18 mouse cellular contexts compared by ENCODE assay signal in genomic region chr2:91602389-91602788, GRCm38 (mm10). TPM values are rescaled to one million over a fixed set of nuclear protein-coding genes. Genes with fewer than 3 reads are reported as not detected.
DNase-seq lines count a peak whose midpoint lies in the region; ATAC-seq and TF ChIP-seq lines count a peak whose summit lies in the region.
"Had no signal": no experiment of that assay in that cellular context is flagged by ENCODE, and none has a peak within 500 bp of the region (broad histone marks: within the 10 kb centered on the region; RNA-seq: fewer than 3 reads in every experiment).

No protein-coding gene starts in this region.

- ATAC-seq in intestine, postnatal 0 days: no peak
- ATAC-seq in intestine, embryonic 16.5 days: no peak
- no peak for ATAC-seq in midbrain, postnatal 0 days (ENCODE audit: low FRiP score)
- no peak for ATAC-seq in midbrain, embryonic 13.5 days
- no peak for ATAC-seq in kidney, embryonic 15.5 days (replicated peaks; ENCODE audit: low FRiP score)
- ATAC-seq: forebrain, embryonic 16.5 days had no signal

- H3K36me3 ChIP-seq in intestine, postnatal 0 days (ENCODE audit: control insufficient read depth, insufficient read depth): peaks cover 66% of the 10 kb centered on the region
- peaks cover 16% of the 10 kb centered on the region for H3K36me3 ChIP-seq in intestine, embryonic 16.5 days (ENCODE audit: control insufficient read depth, insufficient read depth, low read length)
- peaks cover 55% of the 10 kb centered on the region for H3K36me3 ChIP-seq in midbrain, postnatal 0 days (ENCODE audit: insufficient read depth, low read length)
- H3K36me3 ChIP-seq in midbrain, embryonic 13.5 days: peaks cover 80% of the 10 kb centered on the region
- peaks cover 92% of the 10 kb centered on the region for H3K36me3 ChIP-seq in kidney, embryonic 15.5 days

- no peak overlapping the region for H3K4me2 ChIP-seq in intestine, postnatal 0 days (replicated peaks; ENCODE audit: low read depth)
- H3K4me2 ChIP-seq in intestine, embryonic 16.5 days (ENCODE audit: low read depth, low read length): no peak overlapping the region
- no peak overlapping the region for H3K4me2 ChIP-seq in midbrain, postnatal 0 days (ENCODE audit: low read depth, low read length, poor library complexity, severe bottlenecking)
- no peak overlapping the region for H3K4me2 ChIP-seq in midbrain, embryonic 13.5 days (replicated peaks)
- H3K4me2 ChIP-seq in kidney, embryonic 15.5 days: no peak overlapping the region
- H3K4me2 ChIP-seq: embryonic facial prominence, embryonic 13.5 days had no signal

- DNase-seq in midbrain, postnatal 0 days (ENCODE audit: low spot score): no peak
- DNase-seq in MEL-GATA-1-ER (ENCODE audit: extremely low read depth, low read depth): peak; percentile 8
- DNase-seq in induced T-regulatory cell, adult 2 months (ENCODE audit: low read depth): peak; percentile 41
- DNase-seq in urinary bladder, postnatal 4 days (ENCODE audit: low spot score in 2 of 2): no peak
- DNase-seq: adrenal gland, postnatal 25 days; cerebellum, adult 8-10 months; heart, adult 18-20 months; kidney, postnatal 36 days; thymus, postnatal 4 days had no signal

- H3K4me3 ChIP-seq in intestine, postnatal 0 days (ENCODE audit: low read depth, low read length): no peak overlapping the region
- no peak overlapping the region for H3K4me3 ChIP-seq in intestine, embryonic 16.5 days (ENCODE audit: low read length)
- no peak overlapping the region for H3K4me3 ChIP-seq in midbrain, postnatal 0 days (ENCODE audit: low read depth, low read length)
- H3K4me3 ChIP-seq in midbrain, embryonic 13.5 days (replicated peaks): no peak overlapping the region
- H3K4me3 ChIP-seq in kidney, embryonic 15.5 days (replicated peaks): no peak overlapping the region
- H3K4me3 ChIP-seq: embryonic facial prominence, embryonic 13.5 days; hindbrain, embryonic 10.5 days; myocyte had no signal

- peak; percentile 56 for TF ChIP-seq CTCF in intestine, postnatal 0 days (IDR thresholded peaks at IDR 0.05; ENCODE audit: low read depth)
- TF ChIP-seq CTCF in midbrain, postnatal 0 days (IDR thresholded peaks at IDR 0.05): peak; percentile 52

- no peak overlapping the region for H3K9ac ChIP-seq in intestine, postnatal 0 days (ENCODE audit: low read depth, low read length)
- no peak overlapping the region for H3K9ac ChIP-seq in intestine, embryonic 16.5 days (ENCODE audit: low read depth, low read length)
- H3K9ac ChIP-seq in midbrain, postnatal 0 days (replicated peaks; ENCODE audit: low read length, poor library complexity, severe bottlenecking): no peak overlapping the region
- H3K9ac ChIP-seq in midbrain, embryonic 13.5 days (replicated peaks): no peak overlapping the region
- H3K9ac ChIP-seq in kidney, embryonic 15.5 days: no peak overlapping the region
- H3K9ac ChIP-seq: embryonic facial prominence, embryonic 13.5 days had no signal

- no peaks in the 10 kb centered on the region for H3K4me1 ChIP-seq in intestine, postnatal 0 days (replicated peaks; ENCODE audit: control insufficient read depth, insufficient read depth, low read length)
- no peaks in the 10 kb centered on the region for H3K4me1 ChIP-seq in intestine, embryonic 16.5 days (ENCODE audit: control insufficient read depth, insufficient read depth, low read length)
- H3K4me1 ChIP-seq in midbrain, postnatal 0 days (ENCODE audit: insufficient read depth, low read length): no peaks in the 10 kb centered on the region
- H3K4me1 ChIP-seq in midbrain, embryonic 13.5 days (replicated peaks): no peaks in the 10 kb centered on the region
- H3K4me1 ChIP-seq in kidney, embryonic 15.5 days: no peaks in the 10 kb centered on the region
- H3K4me1 ChIP-seq: embryonic facial prominence, embryonic 13.5 days; hindbrain, embryonic 10.5 days had no signal

- H3K27me3 ChIP-seq in intestine, postnatal 0 days (replicated peaks; ENCODE audit: control insufficient read depth, insufficient read depth, low read length): no peaks in the 10 kb centered on the region
- no peaks in the 10 kb centered on the region for H3K27me3 ChIP-seq in intestine, embryonic 16.5 days (replicated peaks; ENCODE audit: control insufficient read depth, insufficient read depth, low read length)
- no peaks in the 10 kb centered on the region for H3K27me3 ChIP-seq in midbrain, postnatal 0 days (ENCODE audit: insufficient read depth, low read length)
- no peaks in the 10 kb centered on the region for H3K27me3 ChIP-seq in midbrain, embryonic 13.5 days
- no peaks in the 10 kb centered on the region for H3K27me3 ChIP-seq in kidney, embryonic 15.5 days
- H3K27me3 ChIP-seq: embryonic facial prominence, embryonic 13.5 days had no signal

- WGBS in intestine, postnatal 0 days: 84% methylated on average over 4 of the region's 4 CpGs
- WGBS in intestine, embryonic 16.5 days: 89% methylated on average over 4 of the region's 4 CpGs
- 93% methylated on average over 4 of the region's 4 CpGs for WGBS in midbrain, postnatal 0 days
- WGBS in midbrain, embryonic 13.5 days: 94% methylated on average over 4 of the region's 4 CpGs
- WGBS in kidney, embryonic 15.5 days: 89% methylated on average over 4 of the region's 4 CpGs

- H3K27ac ChIP-seq in intestine, postnatal 0 days (ENCODE audit: low read depth, low read length): no peak overlapping the region
- no peak overlapping the region for H3K27ac ChIP-seq in intestine, embryonic 16.5 days (ENCODE audit: low read length)
- H3K27ac ChIP-seq in midbrain, postnatal 0 days (ENCODE audit: low read depth, low read length): no peak overlapping the region
- H3K27ac ChIP-seq in midbrain, embryonic 13.5 days: no peak overlapping the region
- no peak overlapping the region for H3K27ac ChIP-seq in kidney, embryonic 15.5 days
- H3K27ac ChIP-seq: embryonic facial prominence, embryonic 13.5 days; hindbrain, embryonic 10.5 days; macrophage had no signal

- no peaks in the 10 kb centered on the region for H3K9me3 ChIP-seq in intestine, postnatal 0 days (ENCODE audit: control insufficient read depth)
- no peaks in the 10 kb centered on the region for H3K9me3 ChIP-seq in intestine, embryonic 16.5 days (ENCODE audit: control insufficient read depth, low read length)
- no peaks in the 10 kb centered on the region for H3K9me3 ChIP-seq in midbrain, postnatal 0 days (ENCODE audit: low read length)
- H3K9me3 ChIP-seq in midbrain, embryonic 13.5 days: no peaks in the 10 kb centered on the region
- no peaks in the 10 kb centered on the region for H3K9me3 ChIP-seq in kidney, embryonic 15.5 days (replicated peaks)
- H3K9me3 ChIP-seq: embryonic facial prominence, embryonic 13.5 days; hindbrain, embryonic 10.5 days had no signal

RNA-seq across cellular contexts. Expression of gene F2, which starts 33.8 kb away (rescaled TPM):
- 3.0 and 3.7 TPM in 2 replicates for polyA plus RNA-seq in intestine, postnatal 0 days (2015; fragmentation: Nextera tagmentation; extraction: Ambion mirVana)
- 3.7 and 8.7 TPM in 2 replicates for polyA plus RNA-seq in intestine, embryonic 16.5 days (2015; fragmentation: Nextera tagmentation; extraction: Ambion mirVana)
- not detected in 2 replicates for total RNA-seq in midbrain, postnatal 0 days (2014; rRNA removed)
- polyA plus RNA-seq in midbrain, postnatal 0 days (2015; fragmentation: Nextera tagmentation; extraction: Ambion mirVana): 0.10 and 0.16 TPM in 2 replicates
- 0.32 TPM in 1 of 2 replicates, not detected in the other for polyA plus RNA-seq in midbrain, embryonic 13.5 days (2015; fragmentation: Nextera tagmentation; extraction: Ambion mirVana)
- polyA plus RNA-seq in kidney, embryonic 15.5 days (2015; fragmentation: Nextera tagmentation; extraction: Ambion mirVana): 1.7 and 4.6 TPM in 2 replicates
- total RNA-seq: heart, adult 18-20 months had no signal
- polyA plus RNA-seq: forebrain, embryonic 16.5 days; macrophage had no signal

RNA-seq across cellular contexts. Expression of gene Zfp408, which starts 47.2 kb away (rescaled TPM):
- 2.6 and 3.3 TPM in 2 replicates for polyA plus RNA-seq in intestine, postnatal 0 days (2015; fragmentation: Nextera tagmentation; extraction: Ambion mirVana)
- 7.9 and 9.2 TPM in 2 replicates for polyA plus RNA-seq in intestine, embryonic 16.5 days (2015; fragmentation: Nextera tagmentation; extraction: Ambion mirVana)
- total RNA-seq in midbrain, postnatal 0 days (2014; rRNA removed): 14.9 and 20.5 TPM in 2 replicates
- 9.7 and 10.7 TPM in 2 replicates for polyA plus RNA-seq in midbrain, postnatal 0 days (2015; fragmentation: Nextera tagmentation; extraction: Ambion mirVana)
- 14.0 and 14.6 TPM in 2 replicates for polyA plus RNA-seq in midbrain, embryonic 13.5 days (2015; fragmentation: Nextera tagmentation; extraction: Ambion mirVana)
- polyA plus RNA-seq in kidney, embryonic 15.5 days (2015; fragmentation: Nextera tagmentation; extraction: Ambion mirVana): 11.9 and 13.7 TPM in 2 replicates

RNA-seq across cellular contexts. Expression of gene Arhgap1, which starts 47.3 kb away (rescaled TPM):
- polyA plus RNA-seq in intestine, postnatal 0 days (2015; fragmentation: Nextera tagmentation; extraction: Ambion mirVana): 92.3 and 94.0 TPM in 2 replicates
- polyA plus RNA-seq in intestine, embryonic 16.5 days (2015; fragmentation: Nextera tagmentation; extraction: Ambion mirVana): 157 and 173 TPM in 2 replicates
- total RNA-seq in midbrain, postnatal 0 days (2014; rRNA removed): 95.8 and 101 TPM in 2 replicates
- polyA plus RNA-seq in midbrain, postnatal 0 days (2015; fragmentation: Nextera tagmentation; extraction: Ambion mirVana): 96.6 and 99.3 TPM in 2 replicates
- polyA plus RNA-seq in midbrain, embryonic 13.5 days (2015; fragmentation: Nextera tagmentation; extraction: Ambion mirVana): 89.0 and 90.4 TPM in 2 replicates
- polyA plus RNA-seq in kidney, embryonic 15.5 days (2015; fragmentation: Nextera tagmentation; extraction: Ambion mirVana): 110 and 132 TPM in 2 replicates

Comparison
In these comparisons a context has a peak if more than half of its experiments do, and no peak if none do; other contexts are left out.
1. DNase-seq: peak in MEL-GATA-1-ER (single experiment) and induced T-regulatory cell, adult 2 months (single experiment); none in midbrain, postnatal 0 days (single experiment) and urinary bladder, postnatal 4 days (0 of 2).